Mouse (Mus musculus): ENCODE measurements around the gene Gramd4. TPM values are rescaled to one million over a fixed set of nuclear protein-coding genes. Genes with fewer than 3 reads are reported as not detected.
A peak's percentile ranks its signal among the peaks of the same experiment; 100 is the strongest.

The Gramd4 gene
- polyA plus RNA-seq, 1 experiment from 2014 or later: 29.1 TPM

DNA sequence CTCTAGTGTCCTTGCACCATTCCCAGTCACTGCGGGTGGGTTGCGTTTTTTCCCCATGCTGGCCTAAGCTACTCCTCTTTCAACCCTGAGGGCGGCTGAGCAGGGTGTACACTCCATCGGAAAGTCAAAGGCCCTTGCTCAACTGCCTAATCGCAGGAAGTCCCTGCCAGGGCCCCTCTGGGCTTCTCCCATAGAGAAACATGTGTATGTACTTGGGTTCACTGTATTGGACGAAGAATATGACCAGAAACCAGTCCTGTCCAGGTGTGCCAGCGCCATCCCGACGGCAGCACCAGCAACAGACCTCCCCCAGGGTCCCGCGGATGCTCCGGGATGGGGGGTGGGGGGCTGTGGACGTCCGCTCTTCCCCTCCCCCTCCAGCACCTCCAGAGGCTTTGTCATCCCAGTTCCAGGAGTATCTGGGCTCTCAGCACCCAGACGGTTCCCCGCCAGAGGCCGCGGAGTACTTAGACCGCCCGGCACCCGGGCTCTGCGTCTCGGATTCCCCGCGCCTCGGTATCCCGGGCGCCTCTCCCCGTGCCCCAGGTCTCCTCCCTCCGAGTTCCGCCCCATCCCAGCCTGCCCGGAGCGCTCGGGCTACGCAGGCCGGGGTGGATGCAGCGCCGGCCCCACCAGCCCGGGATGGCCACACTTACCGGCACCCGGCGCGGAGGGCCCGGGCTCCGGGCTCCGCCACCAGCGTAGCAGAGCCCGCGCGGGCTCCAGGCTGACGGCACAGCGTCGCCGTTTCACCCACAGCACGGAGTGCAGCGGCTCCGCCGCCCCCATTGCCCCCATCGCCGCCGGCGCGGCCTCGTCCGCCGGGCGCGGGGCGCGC, 127.6 kb downstream of the Gramd4 start:
- no peaks in the 10 kb centered on the region for H3K9me3 ChIP-seq
- H3K36me3 ChIP-seq: no peaks in the 10 kb centered on the region
- peak overlapping the region; percentile 86 for H3K27ac ChIP-seq (replicated peaks)
- H3K4me1 ChIP-seq: peaks cover 40% of the 10 kb centered on the region
- WGBS: under 1% methylated on average over 69 of the region's 70 CpGs
- ATAC-seq (ENCODE audit: low FRiP score, low read depth): peak; percentile 72
- peaks cover 5% of the 10 kb centered on the region; the same call in 1 of the 2 replicates for H3K27me3 ChIP-seq
- H3K4me2 ChIP-seq (replicated peaks): peak overlapping the region; percentile 80
- H3K9ac ChIP-seq (replicated peaks): peak overlapping the region; percentile 95
- H3K4me3 ChIP-seq: peak overlapping the region; percentile 90

DNA sequence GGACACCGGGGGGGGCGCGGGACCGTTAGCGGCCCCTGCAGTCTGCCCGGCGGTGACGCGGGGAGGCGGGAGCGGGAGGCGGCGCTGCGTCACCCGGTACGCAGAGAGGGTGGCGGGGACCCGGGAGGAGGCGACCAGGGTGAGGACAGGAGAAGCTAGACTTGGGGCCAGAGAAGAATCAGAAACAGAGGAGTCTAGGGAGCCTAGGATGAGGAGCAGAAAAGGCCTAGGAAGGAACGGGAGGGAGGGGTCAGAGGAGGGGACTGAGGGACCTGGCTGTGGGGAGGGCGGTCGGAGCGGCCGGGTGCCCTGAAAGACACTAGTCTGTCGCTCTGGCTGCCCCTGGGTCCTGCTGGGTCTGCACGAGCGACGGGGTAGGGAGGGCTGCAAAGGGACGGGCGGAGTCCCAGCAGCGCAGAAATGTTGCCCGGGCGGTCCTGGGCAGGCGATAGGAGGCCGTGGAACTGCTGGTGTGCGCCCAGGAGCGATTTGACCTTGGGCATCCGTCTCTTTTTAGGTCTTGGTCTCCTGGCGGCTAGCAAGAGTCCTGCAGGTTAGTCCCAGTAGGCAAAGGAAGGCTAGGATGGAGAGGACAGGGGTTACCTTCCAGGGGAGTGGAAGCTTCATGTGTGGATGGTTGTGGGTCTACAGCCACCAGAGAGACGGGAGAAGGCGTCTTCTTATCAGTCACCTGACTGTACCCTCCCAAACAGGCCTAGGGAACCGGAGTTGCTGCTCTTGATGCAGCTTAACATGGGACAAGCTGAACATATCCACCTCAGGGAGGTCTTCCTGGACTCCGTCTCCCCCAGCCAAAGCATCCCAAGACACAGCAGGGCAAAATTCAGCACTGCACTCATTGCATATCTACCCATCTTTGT, 128.4 kb downstream of the Gramd4 start, which contains the start of gene Cerk:
TSS of gene Cerk (minus strand) at position 453 of the 881 bp plus-strand sequence.
- Histone ChIP-seq H3K9ac (replicated peaks) (peak within 1 kb of the TSS; percentile 95), H3K4me2 (replicated peaks) (peak within 1 kb of the TSS; percentile 80), H3K9me3 (no peaks in the 10 kb centered on the region), H3K4me1 (peaks cover 40% of the 10 kb centered on the region), H3K4me3 (peak within 1 kb of the TSS; percentile 90), H3K36me3 (no peaks in the 10 kb centered on the region), H3K27me3 (peaks cover 5% of the 10 kb centered on the region; the same call in 1 of the 2 replicates), H3K27ac (replicated peaks) (peak within 1 kb of the TSS; percentile 86)
- peak; percentile 70 for ATAC-seq (ENCODE audit: low FRiP score, low read depth)
- WGBS: 2% methylated on average over 43 of the region's 43 CpGs

DNA sequence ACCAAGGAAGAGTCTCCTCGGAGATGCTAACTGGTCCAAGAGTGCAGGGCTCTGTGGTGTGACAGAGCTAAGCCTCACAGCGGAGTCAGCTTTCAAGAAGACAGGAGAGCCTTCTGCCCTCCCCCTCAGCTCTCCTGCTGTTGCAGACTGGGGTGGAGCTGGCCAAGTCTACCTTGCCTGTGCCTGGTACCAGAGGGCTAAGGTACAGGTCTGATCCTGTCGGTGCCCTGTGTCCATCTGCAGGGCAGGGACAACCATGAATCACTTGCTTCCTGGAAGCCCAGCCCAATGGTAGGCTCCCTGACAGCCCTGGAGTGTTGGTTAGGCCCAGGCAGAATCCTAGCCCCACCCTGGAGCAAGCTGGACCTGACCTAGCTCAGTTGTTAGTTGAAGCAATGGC, 129.2 kb downstream of the Gramd4 start:
- Histone ChIP-seq H3K27me3 (peaks cover 5% of the 10 kb centered on the region; the same call in 1 of the 2 replicates), H3K4me1 (peaks cover 40% of the 10 kb centered on the region), H3K9me3 (no peaks in the 10 kb centered on the region), H3K9ac (replicated peaks) (no peak overlapping the region), H3K27ac (replicated peaks) (no peak overlapping the region), H3K4me2 (replicated peaks) (no peak overlapping the region), H3K36me3 (no peaks in the 10 kb centered on the region), H3K4me3 (no peak overlapping the region)
- ATAC-seq (ENCODE audit: low FRiP score, low read depth): no peak
- 54% methylated on average over 3 of the region's 3 CpGs for WGBS

Other genes with a start within 250 kb of the Gramd4 start
- 17.0 and 19.8 TPM in 2 replicates for gene Cdpf1, start 246.0 kb upstream of the Gramd4 start, polyA plus RNA-seq (2016; fragmentation: Nextera tagmentation; extraction: Ambion mirVana)
- gene Pkdrej, start 236.0 kb upstream of the Gramd4 start, polyA plus RNA-seq (2016; fragmentation: Nextera tagmentation; extraction: Ambion mirVana): 0.03 and 0.07 TPM in 2 replicates
- gene Ttc38, start 225.4 kb upstream of the Gramd4 start, polyA plus RNA-seq (2016; fragmentation: Nextera tagmentation; extraction: Ambion mirVana): 3.4 and 3.7 TPM in 2 replicates
- gene Gtse1, start 197.9 kb upstream of the Gramd4 start, polyA plus RNA-seq (2016; fragmentation: Nextera tagmentation; extraction: Ambion mirVana): 35.0 and 36.7 TPM in 2 replicates
- gene Trmu, start 178.4 kb upstream of the Gramd4 start, polyA plus RNA-seq (2016; fragmentation: Nextera tagmentation; extraction: Ambion mirVana): 42.9 and 47.3 TPM in 2 replicates
- gene Celsr1, start 23.9 kb upstream of the Gramd4 start, polyA plus RNA-seq (2016; fragmentation: Nextera tagmentation; extraction: Ambion mirVana): 3.4 and 4.1 TPM in 2 replicates
- 23.5 and 25.5 TPM in 2 replicates for gene Cerk, start 128.4 kb downstream of the Gramd4 start, polyA plus RNA-seq (2016; fragmentation: Nextera tagmentation; extraction: Ambion mirVana)
- 12.5 and 13.7 TPM in 2 replicates for gene Tbc1d22a, start 156.8 kb downstream of the Gramd4 start, polyA plus RNA-seq (2016; fragmentation: Nextera tagmentation; extraction: Ambion mirVana)

All from midbrain, embryonic 12.5 days (tissue).